Mouse (Mus musculus): Measurements from ENCODE around the gene Klk1b3. TPM values are rescaled to one million over a fixed set of nuclear protein-coding genes. Genes with fewer than 3 reads are reported as not detected.

Klk1b3 gene
- not detected in 2 replicates for polyA plus RNA-seq (2012; rRNA removed)

GRCm38 (mm10) chr7:44197891-44198290 is at the start of gene Klk1b3:
Gene Klk1b3 (plus strand): TSS chr7:44198191.

GRCm38 (mm10) chr7:44187936-44188335 is 10.1 kb upstream of the Klk1b3 start, which contains the start of gene Klk1b24:
Gene Klk1b24 (plus strand): TSS chr7:44188236.

GRCm38 (mm10) chr7:44207135-44207534 is 9.1 kb downstream of the Klk1b3 start, which contains the start of gene Klk1b4:
Gene Klk1b4 (plus strand): TSS chr7:44207435.

GRCm38 (mm10) chr7:44215645-44216044 is 17.7 kb downstream of the Klk1b3 start, which contains the start of gene Klk1b5:
Gene Klk1b5 (plus strand): TSS chr7:44215945.

DNA sequence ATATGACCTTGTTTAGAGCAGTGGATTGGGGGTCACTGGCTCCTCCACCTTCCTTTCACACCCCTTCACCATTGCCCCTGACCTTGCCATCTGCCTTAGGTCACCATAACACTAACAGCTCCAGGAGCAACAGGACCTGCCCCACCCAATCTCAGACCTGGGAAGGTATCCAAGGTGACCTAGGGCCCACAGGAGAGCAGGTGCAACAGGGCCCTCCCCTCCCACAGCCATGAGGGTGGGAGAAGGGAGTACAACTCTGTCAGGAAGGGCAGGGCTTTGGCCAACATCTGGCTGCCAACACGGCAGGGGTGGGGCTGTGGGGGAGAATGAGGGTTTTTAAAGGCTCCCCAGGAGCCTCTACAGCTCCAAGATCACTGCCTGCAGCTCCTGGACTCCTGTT is 27.1 kb downstream of the Klk1b3 start, which contains the start of gene Klk1:
Gene Klk1 (plus strand): TSS at position 285 of the 400 bp plus-strand sequence.

DNA sequence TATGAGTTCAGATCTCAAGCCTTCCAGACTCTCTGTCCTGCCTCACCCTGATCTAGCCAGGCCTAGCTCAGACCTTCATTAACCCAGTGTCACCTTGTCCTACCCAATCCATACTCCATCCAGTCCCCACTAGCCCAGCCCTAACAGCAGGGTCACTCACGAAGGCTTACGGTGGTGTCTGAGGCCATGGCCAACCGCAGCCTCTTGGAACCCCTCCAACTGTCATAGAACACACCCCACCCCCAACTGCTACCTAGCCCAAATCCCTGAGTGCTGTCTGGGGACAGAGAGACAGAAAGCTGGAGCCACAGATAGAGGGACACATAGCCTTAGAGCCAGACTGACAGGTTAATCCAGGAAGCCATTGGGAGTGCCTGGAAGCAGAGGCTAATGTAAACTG is 37.9 kb downstream of the Klk1b3 start, which contains the start of gene Gm36864:
Gene Gm36864 (plus strand): TSS at position 269 of the 400 bp plus-strand sequence.

DNA sequence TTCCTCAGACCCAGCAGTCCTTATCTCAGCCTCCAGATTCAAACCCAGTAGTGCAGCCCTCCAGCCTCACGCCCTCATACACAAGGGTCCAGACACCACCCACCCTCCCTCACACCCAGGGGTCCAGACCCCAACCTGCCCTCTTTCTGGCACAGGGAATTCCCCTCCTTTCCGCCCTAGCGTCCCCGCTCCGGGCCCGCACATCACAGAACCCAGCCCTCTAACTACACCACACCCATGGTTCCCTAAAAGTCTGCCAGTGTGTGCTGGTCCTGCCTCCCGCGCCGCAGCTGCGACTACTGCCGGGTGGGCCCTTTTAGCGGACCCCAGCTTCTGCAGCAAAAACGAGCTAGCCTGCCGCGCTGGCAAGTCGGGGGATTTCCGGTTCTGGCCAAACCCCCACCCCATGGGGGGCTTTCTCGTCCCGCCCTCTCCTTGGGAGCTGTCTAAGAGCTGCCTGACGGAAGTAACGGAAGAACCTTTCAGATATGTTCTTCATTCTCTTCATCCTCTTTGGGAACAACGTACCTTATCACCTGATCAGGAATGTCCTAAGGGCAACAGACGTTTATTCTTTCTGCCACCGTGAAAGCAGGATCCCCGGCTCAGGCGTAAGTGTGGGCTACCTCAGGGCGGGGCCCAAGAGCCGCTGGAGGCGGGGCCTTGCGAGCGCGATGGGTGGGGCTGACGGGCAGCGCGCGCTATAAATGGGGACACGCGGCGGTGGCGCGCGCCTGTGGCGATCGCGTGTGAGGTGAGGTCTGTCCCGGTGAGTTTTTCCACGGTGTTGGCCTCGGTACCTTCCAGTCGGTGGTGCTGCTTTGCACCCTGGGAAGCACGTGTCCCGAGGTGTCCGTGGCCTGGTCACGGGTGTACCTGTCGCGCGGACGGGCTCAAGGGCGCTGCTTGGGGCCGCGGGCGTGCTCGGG is 48.3 kb downstream of the Klk1b3 start, which contains the start of the genes 1700028J19Rik and 2410002F23Rik:
Gene 1700028J19Rik (minus strand): TSS at position 641 of the 929 bp plus-strand sequence.
Gene 2410002F23Rik (plus strand): TSS at position 668 of the 929 bp plus-strand sequence.

Other genes with a start within 250 kb of the Klk1b3 start
- gene Klk1b8, start 247.5 kb upstream of the Klk1b3 start, polyA plus RNA-seq (2012; rRNA removed), result not detected in 2 replicates
- gene Klk1b1, start 231.4 kb upstream of the Klk1b3 start, polyA plus RNA-seq (2012; rRNA removed), result not detected in 2 replicates
- gene Klk1b9, start 222.1 kb upstream of the Klk1b3 start, polyA plus RNA-seq (2012; rRNA removed), result not detected in 2 replicates
- gene Klk1b11, start 202.3 kb upstream of the Klk1b3 start, polyA plus RNA-seq (2012; rRNA removed), result not detected in 2 replicates
- 0.08 TPM in 1 of 2 replicates, not detected in the other for gene Klk1b26, start 186.0 kb upstream of the Klk1b3 start, polyA plus RNA-seq (2012; rRNA removed)
- gene Klk1b27, start 145.9 kb upstream of the Klk1b3 start, polyA plus RNA-seq (2012; rRNA removed), result 0.07 TPM in 1 of 2 replicates, not detected in the other
- gene Klk1b21, start 95.9 kb upstream of the Klk1b3 start, polyA plus RNA-seq (2012; rRNA removed), result not detected in 2 replicates
- not detected in 2 replicates for gene Klk1b22, start 85.5 kb upstream of the Klk1b3 start, polyA plus RNA-seq (2012; rRNA removed)
- 0.05 TPM in 1 of 2 replicates, not detected in the other for gene Klk1b16, start 61.4 kb upstream of the Klk1b3 start, polyA plus RNA-seq (2012; rRNA removed)
- gene Klk1b24, start 10.0 kb upstream of the Klk1b3 start, polyA plus RNA-seq (2012; rRNA removed), result not detected in 2 replicates
- not detected in 2 replicates for gene Klk1b4, start 9.2 kb downstream of the Klk1b3 start, polyA plus RNA-seq (2012; rRNA removed)
- gene Klk1b5, start 17.8 kb downstream of the Klk1b3 start, polyA plus RNA-seq (2012; rRNA removed), result not detected in 2 replicates
- gene Klk1, start 27.2 kb downstream of the Klk1b3 start, polyA plus RNA-seq (2012; rRNA removed), result not detected in 2 replicates
- gene Gm36864, start 38.0 kb downstream of the Klk1b3 start, polyA plus RNA-seq (2012; rRNA removed), result not detected in 2 replicates
- gene 1700028J19Rik, start 48.5 kb downstream of the Klk1b3 start, polyA plus RNA-seq (2012; rRNA removed), result 1.3 and 1.7 TPM in 2 replicates
- 296 and 311 TPM in 2 replicates for gene 2410002F23Rik, start 48.5 kb downstream of the Klk1b3 start, polyA plus RNA-seq (2012; rRNA removed)
- gene Acp4, start 59.2 kb downstream of the Klk1b3 start, polyA plus RNA-seq (2012; rRNA removed), result not detected in 2 replicates
- gene Gm15517, start 63.3 kb downstream of the Klk1b3 start, polyA plus RNA-seq (2012; rRNA removed), result not detected in 2 replicates
- gene Clec11a, start 108.7 kb downstream of the Klk1b3 start, polyA plus RNA-seq (2012; rRNA removed), result 2.7 and 7.5 TPM in 2 replicates
- 23.2 and 35.2 TPM in 2 replicates for gene Shank1, start 112.1 kb downstream of the Klk1b3 start, polyA plus RNA-seq (2012; rRNA removed)
- 55.4 and 56.4 TPM in 2 replicates for gene Syt3, start 185.9 kb downstream of the Klk1b3 start, polyA plus RNA-seq (2012; rRNA removed)
- 4.7 and 5.2 TPM in 2 replicates for gene 1700008O03Rik, start 187.6 kb downstream of the Klk1b3 start, polyA plus RNA-seq (2012; rRNA removed)
- gene Lrrc4b, start 230.8 kb downstream of the Klk1b3 start, polyA plus RNA-seq (2012; rRNA removed), result 229 and 267 TPM in 2 replicates

Measured in central nervous system, embryonic 18 days (tissue).